Mouse (Mus musculus): ENCODE data around the gene 2010109A12Rik. TPM values are rescaled to one million over a fixed set of nuclear protein-coding genes. Genes with fewer than 3 reads are reported as not detected.
A peak's percentile ranks its signal among the peaks of the same experiment; 100 is the strongest.

2010109A12Rik gene
- polyA plus RNA-seq, 1 experiment from 2014 or later = 2.0 TPM

DNA sequence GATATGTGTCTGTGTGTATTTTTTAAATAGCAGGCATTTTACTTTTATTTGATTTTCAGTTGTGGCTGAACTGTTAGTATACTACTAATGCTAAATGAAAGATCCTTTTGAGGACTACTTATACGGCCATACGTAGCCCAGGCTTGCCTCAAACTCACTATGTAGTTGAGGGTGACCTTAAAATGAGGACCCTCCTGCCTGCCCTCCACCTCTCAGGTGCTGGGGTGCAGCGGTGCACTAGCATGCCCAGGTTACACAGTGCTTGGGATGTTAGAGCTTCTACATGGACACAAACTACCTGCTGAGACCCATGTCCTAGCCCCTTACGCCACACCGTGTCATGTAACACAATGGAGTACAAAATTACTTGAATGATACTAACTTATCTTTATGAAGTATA is 15.9 kb upstream of the 2010109A12Rik start:
- peaks cover 33% of the 10 kb centered on the region for H3K36me3 ChIP-seq
- no peaks in the 10 kb centered on the region for H3K27me3 ChIP-seq
- no peak overlapping the region for H3K4me2 ChIP-seq
- ATAC-seq (ENCODE audit: low FRiP score) = no peak
- WGBS = 96% methylated on average over 5 of the region's 5 CpGs
- H3K4me1 ChIP-seq (replicated peaks) = no peaks in the 10 kb centered on the region
- no peak overlapping the region for H3K9ac ChIP-seq
- no peak overlapping the region for H3K4me3 ChIP-seq
- H3K9me3 ChIP-seq = no peaks in the 10 kb centered on the region
- H3K27ac ChIP-seq = no peak overlapping the region

- ATAC-seq (ENCODE audit: low FRiP score) = no peak
Observed at GRCm38 (mm10) chr5:93198232-93198631, 8.1 kb upstream of the 2010109A12Rik start.

DNA sequence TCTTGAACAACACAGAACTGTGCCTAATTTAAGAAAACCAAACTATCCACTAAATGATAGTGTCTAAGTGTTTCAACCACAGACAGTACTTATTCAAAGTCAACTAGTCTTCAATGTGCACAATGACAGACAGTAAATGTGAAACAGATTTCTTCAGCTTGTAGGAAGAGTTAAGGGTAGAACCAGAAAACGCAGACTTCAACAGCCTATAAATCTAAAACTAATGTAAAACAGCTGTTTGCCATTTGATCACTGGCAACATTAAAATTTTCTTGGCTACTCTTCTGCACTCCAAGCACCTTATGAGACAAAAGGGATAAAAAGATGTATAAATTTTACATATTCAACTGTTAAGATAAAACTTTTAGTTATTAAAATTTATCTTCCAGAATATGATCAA is 5.1 kb upstream of the 2010109A12Rik start:
- Histone ChIP-seq H3K27ac (no peak overlapping the region), H3K4me3 (no peak overlapping the region), H3K4me1 (replicated peaks) (peaks cover 16% of the 10 kb centered on the region), H3K4me2 (no peak overlapping the region), H3K36me3 (peaks cover 33% of the 10 kb centered on the region), H3K9ac (no peak overlapping the region), H3K9me3 (no peaks in the 10 kb centered on the region), H3K27me3 (no peaks in the 10 kb centered on the region)
- no peak for ATAC-seq (ENCODE audit: low FRiP score)
- 88% methylated on average over 1 of the region's 1 CpGs for whole genome bisulfite sequencing

More at GRCm38 (mm10) chr5:93198232-93198631, 8.1 kb upstream of the 2010109A12Rik start:
- Histone ChIP-seq H3K9ac (no peak overlapping the region), H3K27me3 (no peaks in the 10 kb centered on the region), H3K27ac (no peak overlapping the region), H3K4me2 (no peak overlapping the region), H3K36me3 (peaks cover 38% of the 10 kb centered on the region), H3K4me1 (replicated peaks) (peaks cover 4% of the 10 kb centered on the region), H3K4me3 (no peak overlapping the region), H3K9me3 (no peaks in the 10 kb centered on the region)
- WGBS = 84% methylated on average over 3 of the region's 3 CpGs

DNA sequence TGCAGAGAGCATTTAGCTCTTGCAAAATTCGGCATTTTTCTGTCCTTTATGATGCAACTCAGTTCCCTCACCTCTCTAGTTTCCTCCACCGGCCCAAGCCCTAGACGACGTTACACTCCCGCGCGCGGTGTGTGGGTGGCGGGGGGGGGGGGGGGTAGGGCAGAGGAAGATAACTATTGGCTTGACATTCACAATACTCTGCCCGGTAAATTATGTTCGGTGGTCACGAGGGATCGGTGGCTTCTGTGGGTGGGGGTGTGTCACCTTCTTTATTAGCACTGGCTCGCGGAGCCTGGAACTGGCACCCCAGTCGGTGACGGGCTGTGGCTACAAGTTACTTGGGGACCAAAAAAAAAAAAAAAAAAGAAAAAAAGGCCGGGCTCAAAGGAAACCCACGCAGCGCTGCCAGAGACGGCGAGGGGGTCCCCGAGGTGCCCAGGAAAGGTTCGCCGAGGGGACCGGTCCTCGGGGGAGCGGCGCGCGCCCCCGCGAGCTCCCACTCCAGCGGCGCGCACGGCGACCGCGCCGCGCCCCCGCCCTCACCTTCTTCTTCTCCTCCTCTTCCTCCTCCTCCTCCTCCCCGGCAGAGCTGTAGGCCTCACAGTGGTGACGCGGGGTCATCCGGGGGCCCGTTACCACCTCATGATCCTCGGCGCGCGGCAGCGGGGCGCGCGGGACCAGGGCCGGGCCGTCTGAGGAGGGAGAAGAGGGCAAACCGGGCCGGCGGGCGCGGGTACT is 778 bp upstream of the 2010109A12Rik start:
- Histone ChIP-seq H3K27ac (peak overlapping the region; percentile 92), H3K4me2 (peak overlapping the region; percentile 68), H3K27me3 (no peaks in the 10 kb centered on the region), H3K9ac (peak overlapping the region; percentile 96), H3K4me3 (peak overlapping the region; percentile 94), H3K36me3 (peaks cover 9% of the 10 kb centered on the region), H3K4me1 (replicated peaks) (peaks cover 21% of the 10 kb centered on the region), H3K9me3 (no peaks in the 10 kb centered on the region)
- under 1% methylated on average over 45 of the region's 63 CpGs for WGBS
- ATAC-seq (ENCODE audit: low FRiP score) = peak; percentile 71

- Histone ChIP-seq H3K9ac (peak overlapping the region; percentile 96), H3K36me3 (no peaks in the 10 kb centered on the region; the same call in 1 of the 2 replicates), H3K4me1 (replicated peaks) (peaks cover 21% of the 10 kb centered on the region), H3K4me2 (peak overlapping the region; percentile 59), H3K9me3 (no peaks in the 10 kb centered on the region), H3K4me3 (peak overlapping the region; percentile 94), H3K27me3 (no peaks in the 10 kb centered on the region), H3K27ac (peak overlapping the region; percentile 92)
- peak; percentile 30 for ATAC-seq (ENCODE audit: low FRiP score)
- WGBS = 8% methylated on average over 6 of the region's 6 CpGs
Observed at GRCm38 (mm10) chr5:93207006-93207348, 659 bp downstream of the 2010109A12Rik start.

- H3K4me2 ChIP-seq = peak overlapping the region; percentile 59; the same call in 1 of the 2 replicates
- 81% methylated on average over 1 of the region's 1 CpGs for WGBS
Observed at GRCm38 (mm10) chr5:93207555-93207954, 1.2 kb downstream of the 2010109A12Rik start.

DNA sequence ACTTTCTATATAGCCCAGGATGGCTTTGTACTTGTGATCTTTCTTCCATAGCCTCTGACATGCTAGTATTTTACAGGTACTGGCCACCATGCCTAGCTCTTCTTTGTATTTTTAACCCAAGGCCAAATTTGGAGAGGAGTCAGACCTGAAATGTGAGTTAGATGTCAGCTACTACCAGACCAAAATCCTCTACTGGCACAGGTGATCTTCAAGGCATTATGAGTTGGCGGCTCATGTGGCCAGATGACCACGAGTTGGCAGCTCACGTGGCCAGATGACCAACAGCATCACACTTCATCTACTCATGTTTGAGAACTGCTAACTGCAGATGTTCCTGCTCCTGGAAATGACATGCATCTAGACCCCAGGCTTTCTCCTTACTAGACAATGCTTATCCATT is 12.1 kb downstream of the 2010109A12Rik start:
- peaks cover 5% of the 10 kb centered on the region; the same call in 1 of the 2 replicates for H3K9me3 ChIP-seq
- ATAC-seq (ENCODE audit: low FRiP score) = no peak
- no peak overlapping the region for H3K4me3 ChIP-seq
- WGBS = 94% methylated on average over 3 of the region's 3 CpGs
- H3K36me3 ChIP-seq = no peaks in the 10 kb centered on the region
- H3K4me1 ChIP-seq (replicated peaks) = no peaks in the 10 kb centered on the region
- no peak overlapping the region for H3K27ac ChIP-seq
- no peak overlapping the region for H3K4me2 ChIP-seq
- H3K9ac ChIP-seq = no peak overlapping the region
- no peaks in the 10 kb centered on the region for H3K27me3 ChIP-seq

More at GRCm38 (mm10) chr5:93207555-93207954, 1.2 kb downstream of the 2010109A12Rik start:
- no peaks in the 10 kb centered on the region for H3K9me3 ChIP-seq
- no peak overlapping the region for H3K4me3 ChIP-seq
- H3K9ac ChIP-seq = no peak overlapping the region
- no peak overlapping the region for H3K27ac ChIP-seq
- ATAC-seq (ENCODE audit: low FRiP score) = no peak
- peaks cover 21% of the 10 kb centered on the region for H3K4me1 ChIP-seq (replicated peaks)
- H3K36me3 ChIP-seq = no peaks in the 10 kb centered on the region
- no peaks in the 10 kb centered on the region for H3K27me3 ChIP-seq

DNA sequence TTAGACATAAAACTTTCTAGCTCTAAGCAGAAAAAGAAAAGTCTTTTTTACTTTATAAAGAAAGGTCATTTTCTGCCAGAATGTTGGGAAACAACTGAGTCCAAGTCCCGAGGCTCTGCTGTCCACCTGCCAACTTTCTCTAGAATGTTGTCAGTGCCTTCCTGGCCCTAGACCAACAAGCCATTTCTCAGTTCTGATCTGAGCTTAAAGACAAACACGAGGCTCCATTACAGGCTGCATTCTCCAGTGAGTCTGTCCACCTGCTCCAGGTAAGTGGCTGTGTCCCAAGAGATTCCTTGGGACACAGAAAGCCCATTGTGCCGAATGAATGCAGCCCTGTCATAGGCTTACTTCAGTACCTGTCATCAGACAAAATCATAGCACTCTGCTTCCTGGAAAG is 15.3 kb downstream of the 2010109A12Rik start:
- WGBS = 68% methylated on average over 3 of the region's 3 CpGs
- Histone ChIP-seq H3K36me3 (no peaks in the 10 kb centered on the region), H3K27ac (no peak overlapping the region), H3K4me1 (replicated peaks) (no peaks in the 10 kb centered on the region), H3K9me3 (peaks cover 2% of the 10 kb centered on the region; the same call in 1 of the 2 replicates), H3K9ac (no peak overlapping the region), H3K4me2 (no peak overlapping the region), H3K27me3 (no peaks in the 10 kb centered on the region), H3K4me3 (no peak overlapping the region)
- no peak for ATAC-seq (ENCODE audit: low FRiP score)

DNA sequence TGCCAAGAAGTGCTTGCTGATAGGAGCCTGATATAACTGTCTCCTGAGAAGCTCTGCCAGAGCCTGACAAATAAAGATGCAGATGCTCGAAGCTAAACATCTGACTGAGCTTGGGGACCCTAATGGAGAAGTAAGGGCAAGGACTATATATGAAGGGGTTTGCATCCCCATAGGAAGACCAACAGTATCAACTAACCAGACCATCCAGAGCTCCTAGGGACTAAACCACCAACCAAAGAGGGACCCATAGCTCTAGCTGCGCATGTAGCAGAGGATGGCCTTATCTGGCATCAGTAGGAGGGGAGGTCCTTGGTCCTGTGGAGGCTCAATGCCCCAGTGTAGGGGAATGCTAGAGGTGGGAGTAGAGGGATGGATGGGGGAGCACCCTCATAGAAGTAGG is 18.2 kb downstream of the 2010109A12Rik start:
- Histone ChIP-seq H3K27me3 (no peaks in the 10 kb centered on the region), H3K36me3 (no peaks in the 10 kb centered on the region), H3K27ac (no peak overlapping the region), H3K9ac (no peak overlapping the region), H3K4me3 (no peak overlapping the region), H3K4me1 (replicated peaks) (no peaks in the 10 kb centered on the region), H3K9me3 (no peaks in the 10 kb centered on the region), H3K4me2 (no peak overlapping the region)
- ATAC-seq (ENCODE audit: low FRiP score) = no peak
- 88% methylated on average over 2 of the region's 2 CpGs for WGBS

DNA sequence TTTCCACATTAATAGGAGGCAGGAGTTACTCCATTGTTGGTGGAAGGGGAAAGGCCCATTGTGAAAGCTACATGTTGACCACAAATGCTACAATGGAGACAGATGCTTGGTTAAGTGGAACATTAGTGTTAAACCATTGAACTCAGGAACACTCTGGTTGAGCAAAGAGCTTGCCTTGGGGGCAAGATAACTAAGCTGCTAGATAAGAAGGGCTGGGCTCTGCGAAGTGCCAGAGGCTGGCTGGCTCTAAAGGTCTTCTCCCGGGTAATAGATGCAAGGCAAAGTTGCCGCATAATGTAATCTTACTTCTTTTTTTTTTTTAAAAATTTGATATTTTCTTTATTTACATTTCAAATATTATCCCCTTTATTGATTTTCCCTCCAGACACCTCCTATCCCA is 20.8 kb downstream of the 2010109A12Rik start:
- H3K27ac ChIP-seq = no peak overlapping the region
- H3K9ac ChIP-seq = no peak overlapping the region
- H3K4me3 ChIP-seq = no peak overlapping the region
- WGBS = 94% methylated on average over 3 of the region's 3 CpGs
- no peak for ATAC-seq (ENCODE audit: low FRiP score)
- no peaks in the 10 kb centered on the region for H3K9me3 ChIP-seq
- no peaks in the 10 kb centered on the region for H3K27me3 ChIP-seq
- H3K4me2 ChIP-seq = no peak overlapping the region
- no peaks in the 10 kb centered on the region for H3K36me3 ChIP-seq
- no peaks in the 10 kb centered on the region for H3K4me1 ChIP-seq (replicated peaks)

DNA sequence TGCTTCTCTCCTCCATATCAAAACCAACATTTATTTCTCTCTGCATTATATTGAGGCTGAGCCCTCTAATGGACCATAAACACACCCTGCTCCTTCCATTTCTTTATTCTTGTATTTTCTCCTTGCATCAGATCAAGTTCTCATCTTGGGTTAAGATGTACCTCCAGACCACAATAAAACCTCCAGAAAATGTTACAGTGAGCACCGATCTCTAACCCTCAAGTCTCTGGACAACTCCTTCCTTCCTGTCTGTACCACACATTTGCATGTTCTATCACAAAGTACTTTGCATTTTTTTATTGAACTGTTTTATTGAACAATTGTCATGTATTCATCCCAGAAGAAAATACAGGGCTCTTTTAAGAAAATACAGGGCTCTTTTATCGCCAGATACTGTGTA is 23.2 kb downstream of the 2010109A12Rik start:
- Histone ChIP-seq H3K36me3 (no peaks in the 10 kb centered on the region), H3K9ac (no peak overlapping the region), H3K4me3 (no peak overlapping the region), H3K27ac (no peak overlapping the region), H3K4me1 (replicated peaks) (no peaks in the 10 kb centered on the region), H3K4me2 (no peak overlapping the region), H3K27me3 (no peaks in the 10 kb centered on the region), H3K9me3 (no peaks in the 10 kb centered on the region)
- ATAC-seq (ENCODE audit: low FRiP score) = no peak
- WGBS = 88% methylated on average over 2 of the region's 2 CpGs

DNA sequence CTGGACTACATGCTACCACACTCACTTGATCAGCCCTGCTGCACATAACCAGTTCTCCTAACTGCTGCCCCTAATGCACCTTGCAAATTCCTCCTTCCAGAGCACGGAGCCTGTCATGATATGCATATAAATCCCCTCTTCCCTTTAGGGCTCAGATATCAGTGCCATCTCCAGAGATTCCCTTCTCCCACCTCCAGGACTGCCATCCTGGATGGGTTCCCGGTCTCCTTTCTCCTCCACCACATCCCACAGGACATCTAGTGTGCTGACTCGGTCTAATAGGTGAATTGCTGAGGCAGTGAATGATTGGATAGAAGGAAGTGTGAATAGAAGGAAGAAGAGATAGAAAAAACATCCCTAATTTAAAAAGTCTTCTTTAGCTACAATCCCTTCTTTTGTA is 25.4 kb downstream of the 2010109A12Rik start:
- Histone ChIP-seq H3K9me3 (no peaks in the 10 kb centered on the region), H3K4me1 (replicated peaks) (no peaks in the 10 kb centered on the region), H3K4me3 (no peak overlapping the region), H3K27me3 (no peaks in the 10 kb centered on the region), H3K27ac (no peak overlapping the region), H3K9ac (no peak overlapping the region), H3K36me3 (no peaks in the 10 kb centered on the region), H3K4me2 (no peak overlapping the region)
- WGBS = 73% methylated on average over 3 of the region's 3 CpGs
- no peak for ATAC-seq (ENCODE audit: low FRiP score)

GRCm38 (mm10) chr5:93232838-93233237 is 26.5 kb downstream of the 2010109A12Rik start:
- Histone ChIP-seq H3K27ac (no peak overlapping the region), H3K36me3 (no peaks in the 10 kb centered on the region), H3K4me1 (replicated peaks) (no peaks in the 10 kb centered on the region), H3K4me3 (no peak overlapping the region), H3K9ac (no peak overlapping the region), H3K9me3 (no peaks in the 10 kb centered on the region), H3K27me3 (no peaks in the 10 kb centered on the region), H3K4me2 (no peak overlapping the region)
- no peak for ATAC-seq (ENCODE audit: low FRiP score)
- 89% methylated on average over 2 of the region's 2 CpGs for WGBS

Measured in hindbrain, embryonic 13.5 days (tissue).